Mouse (Mus musculus) heart, adult 2 months (tissue): ENCODE data around the gene Pbxip1.

Source experiments
- CTCF ChIP-seq: fragments of 200-600 bp; IDR thresholded peaks from 2 replicates; pipeline ENCODE4 v1.8.1; 2022; ENCODE audit warnings: antibody characterized with exemption, mild to moderate bottlenecking, moderate library complexity
- EP300 ChIP-seq: fragments of 200-500 bp; IDR thresholded peaks from 2 replicates; pipeline ENCODE4 v1.6.1; 2011; ENCODE audit warnings: low read depth, low read length, control low read depth; ENCODE audit not compliant: insufficient read depth
- POLR2A ChIP-seq: fragments of 200-500 bp; IDR thresholded peaks from 2 replicates; pipeline ENCODE4 v1.6.1; 2011; ENCODE audit warnings: mild to moderate bottlenecking, low read depth, low read length, control low read depth; ENCODE audit not compliant: insufficient read depth

- TF ChIP-seq CTCF = no peak
- TF ChIP-seq POLR2A = no peak
- TF ChIP-seq EP300 = no peak
Observed at GRCm38 (mm10) chr3:89494630-89495029, 58.1 kb downstream of the Pbxip1 start.
